Mouse (Mus musculus) right cerebral cortex, postnatal 25 days (tissue): ENCODE data around the gene Cyp2d10.
A peak's percentile ranks its signal among the peaks of the same experiment; 100 is the strongest.
"Not testable (repeated sequence)": the region's sequence is repeated elsewhere in the genome, so short reads cannot be mapped to it uniquely, and the experiment has no call there.

Source experiments
- DNase-seq: peaks from one replicate; pipeline ENCODE4 v3.0.0; 2022

Gene Cyp2d10

GRCm38 (mm10) chr15:82406981-82407380 lies at the start of gene Cyp2d10:
TSS of gene Cyp2d10 (minus strand) at chr15:82407195.
- DNase-seq, result no peak

DNA sequence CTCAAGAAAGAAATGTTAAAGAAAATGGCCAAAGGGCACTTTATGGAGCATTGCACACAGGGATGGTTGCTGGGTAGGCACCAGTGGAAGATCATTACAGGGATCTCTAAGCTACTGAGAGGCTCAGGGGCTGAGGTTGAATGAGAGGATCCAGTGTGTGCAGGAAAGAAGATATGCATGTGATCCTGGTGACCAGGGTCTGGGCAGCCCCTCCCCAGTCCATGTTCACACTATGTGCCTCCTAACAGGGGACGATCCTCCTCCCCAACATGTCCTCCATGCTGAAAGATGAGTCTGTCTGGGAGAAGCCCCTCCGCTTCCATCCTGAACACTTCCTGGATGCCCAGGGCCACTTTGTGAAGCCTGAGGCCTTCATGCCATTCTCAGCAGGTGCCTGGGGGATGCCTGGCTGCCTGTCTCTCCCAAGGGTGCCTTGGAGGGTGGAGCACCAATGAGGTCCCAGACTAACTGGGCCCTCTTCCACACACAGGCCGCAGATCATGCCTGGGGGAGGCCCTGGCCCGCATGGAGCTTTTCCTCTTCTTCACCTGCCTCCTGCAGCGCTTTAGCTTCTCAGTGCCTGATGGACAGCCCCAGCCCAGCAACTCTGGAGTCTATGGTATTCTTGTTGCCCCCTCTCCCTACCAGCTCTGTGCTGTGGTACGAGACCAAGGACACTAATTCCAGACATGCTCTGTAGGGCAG lies 49.2 kb upstream of the Cyp2d10 start:
- not testable (repeated sequence) for DNase-seq

- not testable (repeated sequence) for DNase-seq
These were observed 46.5 kb upstream of the Cyp2d10 start for GRCm38 (mm10) chr15:82453501-82453900.

GRCm38 (mm10) chr15:82452133-82452532 lies 45.1 kb upstream of the Cyp2d10 start:
- DNase-seq, result not testable (repeated sequence)

- DNase-seq, result not testable (repeated sequence)
These were observed 43.0 kb upstream of the Cyp2d10 start for GRCm38 (mm10) chr15:82450045-82450444.

GRCm38 (mm10) chr15:82445196-82445595 lies 38.2 kb upstream of the Cyp2d10 start:
- DNase-seq, result no peak

DNA sequence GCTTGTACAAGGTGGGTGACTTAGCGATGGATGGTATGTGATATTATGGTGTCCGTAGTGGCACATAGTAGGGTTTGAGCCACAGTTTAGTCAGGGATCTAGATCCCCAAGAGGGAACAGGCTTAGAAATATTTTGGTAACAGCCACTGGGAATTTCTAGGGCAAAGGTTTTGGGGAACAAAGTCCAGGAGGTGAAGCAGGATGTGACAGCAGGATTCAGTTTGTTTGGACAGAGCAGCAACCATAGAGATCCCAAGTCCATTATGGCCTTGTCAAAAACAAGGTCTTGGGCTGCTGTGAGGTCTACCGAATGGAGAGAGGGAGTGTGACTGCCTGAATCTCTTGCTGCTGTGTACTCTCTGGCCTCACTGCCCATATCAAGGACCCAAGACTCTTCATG lies 36.7 kb upstream of the Cyp2d10 start:
- DNase-seq, result no peak

DNA sequence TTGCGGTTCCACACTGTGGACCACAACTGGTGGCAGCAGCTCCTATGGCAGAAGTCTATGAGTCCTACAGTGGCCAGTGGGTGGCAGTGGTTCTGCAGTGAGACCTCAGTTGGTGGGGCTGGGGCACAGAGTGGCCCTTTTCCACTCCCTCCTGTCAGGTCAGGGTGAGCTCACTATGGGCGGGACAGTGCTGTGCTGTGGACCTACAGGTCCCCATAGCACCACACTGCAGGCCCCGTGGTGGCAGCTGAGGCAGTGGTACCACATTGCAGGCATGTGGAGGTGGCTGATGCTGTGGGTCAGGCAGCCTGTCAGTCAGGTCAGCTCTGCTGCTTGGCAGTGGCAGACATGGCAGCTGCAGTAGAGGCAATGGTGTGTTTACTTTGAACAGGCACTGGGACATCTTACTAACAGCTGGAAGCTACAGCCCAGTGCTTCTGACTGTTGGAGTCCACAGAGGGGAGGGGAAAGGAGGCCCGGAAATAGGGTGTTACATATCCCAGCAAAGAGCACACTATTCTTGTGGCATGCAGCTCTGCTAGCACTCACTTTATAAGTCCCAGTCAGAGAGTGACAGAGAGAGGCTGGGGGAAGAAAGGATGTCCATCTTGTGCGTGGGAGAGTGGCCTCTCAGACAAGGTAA lies 31.1 kb upstream of the Cyp2d10 start:
- no peak for DNase-seq

DNA sequence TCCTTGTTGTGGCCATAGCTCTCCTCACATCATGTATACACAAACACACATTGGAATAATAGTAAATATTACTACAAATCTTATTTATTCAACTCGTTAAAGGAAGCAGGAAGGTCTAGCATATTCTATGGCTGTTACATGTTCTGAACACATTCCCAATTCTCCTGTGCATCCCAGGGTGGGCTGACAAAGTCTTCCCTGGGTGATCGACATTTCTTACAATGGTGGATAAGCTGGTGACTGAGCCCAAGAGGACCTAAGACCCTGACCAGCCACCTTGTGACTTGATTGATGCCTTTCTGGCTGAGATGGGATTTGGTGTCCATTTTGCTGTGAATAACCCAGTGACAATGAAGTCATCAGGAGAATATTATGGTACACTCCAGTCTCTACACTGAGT lies 28.6 kb upstream of the Cyp2d10 start:
- no peak for DNase-seq

GRCm38 (mm10) chr15:82435011-82435410 lies 28.0 kb upstream of the Cyp2d10 start:
- no peak for DNase-seq

DNA sequence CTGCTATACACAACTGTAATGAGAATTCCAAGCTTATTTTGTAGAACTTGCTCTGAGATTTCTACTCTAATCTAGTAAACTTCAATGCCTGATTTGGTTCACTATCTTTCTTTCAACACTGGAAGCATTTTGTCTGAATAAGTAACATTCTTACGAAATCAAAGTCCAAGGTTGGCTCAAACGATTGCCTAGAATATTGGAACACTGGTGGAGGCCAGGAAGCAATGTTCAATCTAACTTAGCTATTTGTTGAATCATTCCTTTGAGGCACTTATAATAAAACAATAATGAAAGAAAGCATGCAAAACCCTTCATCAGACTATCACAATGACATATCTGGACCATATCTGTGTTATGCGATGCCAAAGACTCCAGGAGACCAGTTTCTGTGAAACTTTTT lies 27.5 kb upstream of the Cyp2d10 start:
- no peak for DNase-seq

- DNase-seq, result no peak
These were observed 26.6 kb upstream of the Cyp2d10 start for GRCm38 (mm10) chr15:82433621-82434020.

DNA sequence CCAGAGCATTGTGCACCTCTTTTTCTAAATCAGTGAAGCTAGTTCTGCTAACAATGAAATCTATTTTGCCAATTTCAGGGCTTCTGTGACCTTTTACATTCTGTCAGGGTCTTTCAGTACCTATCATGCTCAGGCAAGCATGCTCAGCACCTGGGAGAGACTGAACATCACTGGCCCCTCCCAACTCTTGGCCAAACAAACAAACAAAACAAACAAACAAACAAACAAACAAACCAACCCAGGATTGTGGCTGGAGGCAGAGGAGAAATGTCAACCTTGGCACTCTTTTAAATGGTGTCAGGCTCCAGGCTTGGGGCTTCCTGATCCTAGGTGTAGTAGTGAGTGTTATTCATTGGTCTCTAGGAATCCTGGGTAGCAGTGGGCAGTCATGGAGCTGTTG lies 26.1 kb upstream of the Cyp2d10 start, which contains the start of gene Cyp2d9:
Gene Cyp2d9 (plus strand): TSS at position 301 of the 400 bp plus-strand sequence.
- DNase-seq, result no peak

DNA sequence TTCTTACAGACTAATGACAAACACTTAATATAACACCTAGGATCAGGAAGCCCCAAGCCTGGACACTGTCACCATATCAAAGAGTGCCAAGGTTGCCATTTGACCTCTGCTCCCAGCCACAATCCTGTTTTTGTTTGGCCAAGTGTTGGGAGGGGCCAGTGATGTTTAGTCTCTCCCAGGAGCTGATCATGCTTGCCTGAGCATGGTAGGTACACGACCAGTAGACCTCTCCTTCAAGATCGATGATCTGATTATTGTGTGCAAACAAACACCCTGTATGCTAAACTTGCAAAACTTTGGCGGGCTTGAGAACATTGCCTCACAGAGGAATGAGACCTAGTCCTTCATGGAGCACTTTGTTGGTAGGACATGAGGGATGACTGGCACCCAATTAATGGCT lies 16.5 kb upstream of the Cyp2d10 start:
- no peak for DNase-seq

DNA sequence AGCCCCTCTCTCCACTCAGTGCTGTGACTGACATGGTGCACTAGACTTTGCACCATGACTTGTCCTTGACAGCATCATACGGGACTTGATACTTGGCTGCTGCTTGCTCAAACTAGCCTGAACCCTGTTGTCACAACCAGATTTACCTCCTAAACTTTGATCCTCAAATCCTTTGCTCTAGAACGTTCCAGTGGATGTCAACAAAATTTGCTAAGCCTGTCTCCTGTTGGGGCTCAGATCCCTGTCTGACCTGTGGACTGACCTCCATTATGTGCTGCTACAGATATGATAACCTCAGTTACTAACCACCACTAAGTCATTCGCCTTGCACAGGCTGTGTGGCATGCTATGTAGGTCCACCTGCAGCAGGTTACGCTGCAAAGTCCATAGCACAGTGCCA lies 15.9 kb upstream of the Cyp2d10 start:
- no peak for DNase-seq

DNA sequence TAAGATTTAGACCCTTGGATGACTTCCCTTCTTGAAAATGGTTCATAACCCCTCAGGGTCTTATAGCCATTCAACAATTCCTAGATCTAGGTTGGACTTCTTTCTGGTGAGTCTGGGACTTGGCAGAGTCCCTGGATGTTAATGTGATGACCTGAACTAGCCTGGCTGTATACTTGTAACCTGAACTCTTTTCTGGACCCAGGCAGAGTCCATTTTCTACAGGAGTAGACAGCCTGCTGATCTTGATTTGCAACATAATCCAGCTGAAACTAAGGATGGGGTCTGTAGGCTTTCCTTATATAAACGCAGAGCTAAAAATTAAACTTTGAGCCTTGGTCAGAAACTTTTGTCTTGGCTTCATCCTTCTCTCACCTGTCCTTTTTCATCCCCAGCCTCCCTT lies 11.6 kb upstream of the Cyp2d10 start:
- DNase-seq, result no peak

DNA sequence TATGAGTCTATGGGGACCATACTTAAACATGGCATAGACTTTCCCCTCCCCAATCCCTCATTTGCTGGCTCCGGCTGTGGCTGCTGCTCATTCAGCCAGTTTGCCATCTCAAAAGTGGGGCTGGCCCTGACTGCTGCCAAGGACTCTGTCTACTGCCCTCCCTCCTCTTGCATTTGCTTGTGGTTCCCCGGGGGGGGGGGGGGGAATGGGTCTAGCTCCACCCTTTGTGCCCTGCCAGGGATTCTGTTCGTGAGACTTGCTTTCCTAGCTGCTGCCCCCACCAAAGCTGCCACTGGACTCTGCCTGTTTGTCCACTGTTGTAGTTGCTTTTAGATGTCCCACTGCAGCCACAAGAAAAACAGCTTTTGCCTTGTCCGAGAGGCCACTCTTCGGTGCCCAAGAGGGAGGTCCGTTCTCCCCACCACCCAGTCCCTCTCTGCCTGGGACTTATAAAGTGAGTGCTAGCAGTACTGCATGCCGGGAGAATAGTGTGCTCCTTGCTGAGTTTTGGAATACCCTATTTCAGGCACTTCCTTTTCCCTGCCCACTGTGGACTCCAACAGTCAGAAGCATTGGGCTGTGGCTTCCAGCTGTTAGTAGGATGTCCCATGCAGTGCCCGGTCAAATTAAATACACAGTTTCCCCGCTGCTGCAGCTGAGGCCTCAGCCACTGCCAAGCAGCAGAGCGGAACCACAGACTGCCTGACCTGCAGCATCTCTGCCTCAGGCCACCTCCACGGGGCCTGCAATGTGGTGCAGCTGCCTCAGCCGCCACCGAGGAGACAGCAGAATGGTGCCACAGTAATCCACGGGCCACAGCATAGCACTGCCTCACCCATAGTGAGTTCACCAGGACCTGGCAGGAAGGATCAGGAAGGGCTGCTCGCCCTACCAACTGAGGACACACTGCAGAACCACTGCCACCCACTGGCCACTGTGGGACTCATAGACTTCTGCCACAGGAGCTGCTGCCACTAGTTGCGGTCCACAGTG lies 10.1 kb upstream of the Cyp2d10 start:
- peak; percentile 72 for DNase-seq

DNA sequence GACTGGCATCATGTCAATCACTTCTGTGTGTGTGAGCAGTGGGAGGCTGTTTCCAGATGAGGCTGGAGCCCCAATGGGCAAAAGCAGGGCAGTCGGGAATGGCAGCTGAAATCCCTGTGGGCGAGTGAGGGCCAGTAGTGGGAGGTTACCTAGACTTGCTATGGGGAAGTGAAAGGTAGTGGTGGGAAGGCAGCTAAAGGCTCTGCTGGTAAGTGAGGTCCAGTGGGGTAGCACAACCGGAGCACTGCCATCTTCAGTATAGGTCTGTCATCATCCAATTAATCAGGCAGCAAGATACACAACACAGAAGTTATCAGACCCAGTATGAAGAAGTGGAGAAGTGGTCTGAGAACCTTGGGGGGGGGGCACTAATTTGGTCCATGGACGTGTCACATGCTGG lies 541 bp upstream of the Cyp2d10 start:
- no peak for DNase-seq

DNA sequence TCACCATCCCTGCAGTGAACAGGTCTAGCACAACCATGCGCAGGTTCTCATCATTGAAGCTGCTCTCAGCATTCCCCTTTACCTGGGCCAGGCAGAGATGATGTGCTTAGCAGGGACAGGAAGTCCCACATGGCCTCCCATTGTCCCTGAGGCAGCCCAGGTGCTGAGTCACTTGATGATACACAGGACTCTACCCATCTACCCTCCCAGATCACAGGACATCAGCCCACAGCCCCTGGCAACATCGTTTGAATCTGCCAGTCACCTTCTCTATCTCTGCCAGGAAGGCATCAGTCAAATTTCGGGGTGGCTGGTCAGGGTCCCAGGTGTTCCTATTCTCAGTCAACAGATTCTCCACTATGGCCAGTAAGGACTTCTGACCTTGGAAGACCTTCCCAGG lies 2.8 kb downstream of the Cyp2d10 start:
- no peak for DNase-seq

DNA sequence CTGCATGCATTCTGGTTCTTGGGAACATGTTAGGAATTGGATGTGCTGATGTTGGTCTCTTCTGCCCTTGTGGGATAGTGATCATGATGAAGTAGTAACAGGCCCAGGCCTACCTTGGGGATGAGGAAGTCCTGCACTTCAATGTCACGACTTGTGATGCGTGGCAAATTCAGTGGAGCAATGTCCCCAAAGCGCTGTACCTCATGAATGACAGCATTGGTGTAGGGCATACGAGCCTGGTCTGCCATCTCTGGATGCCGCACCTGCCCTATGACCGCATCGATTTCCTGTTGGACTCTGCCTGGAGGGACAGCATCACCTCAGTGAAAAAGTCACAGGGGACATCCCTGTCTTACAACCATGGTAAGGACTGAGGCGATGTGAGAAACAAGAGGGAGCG lies 3.4 kb downstream of the Cyp2d10 start:
- no peak for DNase-seq

GRCm38 (mm10) chr15:82402741-82403140 lies 4.3 kb downstream of the Cyp2d10 start:
- DNase-seq, result no peak

DNA sequence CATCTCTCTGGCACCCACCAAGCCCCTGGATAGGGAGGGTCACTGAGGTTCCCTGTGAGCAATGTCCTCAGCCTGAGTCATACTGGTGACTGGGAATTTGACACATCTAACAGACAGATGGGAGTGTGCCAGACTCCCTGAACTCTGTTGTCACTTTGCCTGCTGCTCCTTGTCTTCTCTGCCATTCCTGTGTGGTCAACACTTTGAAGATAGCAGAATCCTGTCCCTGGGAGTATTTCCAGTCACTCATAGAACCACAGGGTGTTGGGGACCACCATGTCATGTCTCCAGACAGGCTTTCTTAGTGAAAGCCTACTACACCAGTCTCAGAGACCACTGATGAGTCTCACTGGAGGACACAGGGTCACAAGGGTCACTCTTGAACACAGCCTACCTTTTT lies 4.9 kb downstream of the Cyp2d10 start:
- DNase-seq, result no peak

GRCm38 (mm10) chr15:82401516-82401915 lies 5.5 kb downstream of the Cyp2d10 start:
- DNase-seq, result no peak
